Mouse (Mus musculus) heart, embryonic 13.5 days (tissue): Measurements from ENCODE around the gene Tomm5. TPM values are rescaled to one million over a fixed set of nuclear protein-coding genes. Genes with fewer than 3 reads are reported as not detected.
A peak's percentile ranks its signal among the peaks of the same experiment; 100 is the strongest.
"Not testable (repeated sequence)": the region's sequence is repeated elsewhere in the genome, so short reads cannot be mapped to it uniquely, and the experiment has no call there.

ENCODE experiments used
- ATAC-seq: fragments of 200-750 bp; cut with Nextera tagmentation; 2 replicates; pipeline ENCODE4 v1.8.0; 2017; ENCODE audit warnings: moderate TSS enrichment; ENCODE audit not compliant: insufficient number of reproducible peaks, low FRiP score, low TSS enrichment; ENCODE audit errors: extremely low read depth
- H3K27ac ChIP-seq: fragments of 300-500 bp; sonication (generic); replicated peaks from 2 replicates; pipeline ENCODE4 v1.5.1; 2015; ENCODE audit warnings: moderate library complexity, mild to moderate bottlenecking, inconsistent platforms
- H3K27me3 ChIP-seq: fragments of 300-500 bp; sonication (generic); replicated peaks from 2 replicates; pipeline ENCODE4 v1.6.1; 2015; ENCODE audit warnings: mild to moderate bottlenecking, inconsistent platforms
- H3K36me3 ChIP-seq: fragments of 300-500 bp; sonication (generic); 2 replicates; pipeline ENCODE4 v1.6.1; 2015; ENCODE audit warnings: mild to moderate bottlenecking, inconsistent platforms
- H3K4me1 ChIP-seq: fragments of 300-500 bp; sonication (generic); 2 replicates; pipeline ENCODE4 v1.6.1; 2015; ENCODE audit warnings: inconsistent platforms
- H3K4me2 ChIP-seq: fragments of 300-500 bp; sonication (generic); 2 replicates; pipeline ENCODE4 v1.6.1; 2015; ENCODE audit warnings: inconsistent platforms, mild to moderate bottlenecking, moderate library complexity
- H3K4me3 ChIP-seq: fragments of 300-500 bp; sonication (generic); 2 replicates; pipeline ENCODE4 v1.5.1; 2015; ENCODE audit warnings: moderate library complexity, mild to moderate bottlenecking, inconsistent platforms
- H3K9ac ChIP-seq: fragments of 300-500 bp; sonication (generic); 2 replicates; pipeline ENCODE4 v1.6.1; 2015; ENCODE audit warnings: inconsistent platforms, mild to moderate bottlenecking, moderate library complexity
- H3K9me3 ChIP-seq: fragments of 300-500 bp; sonication (generic); 2 replicates; pipeline ENCODE4 v1.6.1; 2016; ENCODE audit warnings: inconsistent platforms
- WGBS: fragments of 180-500 bp; shearing (Covaris S2); methylation state at CpG from one replicate; pipeline ENCODE4 v1.1.7; 2015; ENCODE audit warnings: mixed read lengths; 5-methylcytosine and 5-hydroxymethylcytosine counted together
- polyA plus RNA-seq: library from polyadenylated mRNA; unstranded; fragments of >200 nt; fragmentation: Nextera tagmentation; extraction: Ambion mirVana; gene quantifications from 2 replicates; pipeline ENCODE4 v1.2.1, GENCODE M21; 2015

The Tomm5 gene
- polyA plus RNA-seq, 1 experiment from 2014 or later: 203 TPM

DNA sequence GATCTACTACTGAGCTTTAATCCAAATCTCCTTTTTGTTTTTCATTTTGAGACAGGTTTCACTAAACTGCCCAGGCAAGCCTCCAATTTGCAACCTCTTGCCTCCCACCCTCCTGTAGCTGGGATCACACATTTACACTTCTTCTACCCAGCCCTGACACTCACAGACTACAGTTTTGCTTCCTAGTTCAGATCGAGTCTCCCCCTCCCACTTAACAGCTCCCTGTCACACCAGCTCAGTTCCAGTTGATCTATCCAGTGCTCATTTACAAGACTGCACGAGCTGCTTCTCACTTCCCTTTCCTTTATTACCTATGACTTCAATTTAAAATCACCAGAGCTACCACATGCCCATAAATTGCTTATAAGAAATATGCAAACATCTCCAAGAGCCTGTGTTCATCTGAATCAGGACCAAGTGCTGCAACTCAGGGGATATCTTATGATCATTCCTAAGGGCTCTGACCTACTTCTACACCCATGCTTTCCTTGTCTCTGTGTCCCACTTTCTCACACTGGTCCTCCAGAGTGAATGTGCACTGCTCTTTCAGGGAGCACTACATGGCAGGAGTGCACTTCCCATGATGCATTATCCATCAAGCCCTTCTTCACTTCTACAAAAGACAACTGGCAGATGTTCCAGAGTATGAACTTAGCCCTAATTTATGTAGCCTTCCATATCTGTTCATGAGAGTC lies 41.7 kb downstream of the Tomm5 start:
- no peak overlapping the region for H3K9ac ChIP-seq
- no peak overlapping the region for H3K27ac ChIP-seq
- 32% methylated on average over 2 of the region's 2 CpGs for WGBS
- no peaks in the 10 kb centered on the region for H3K27me3 ChIP-seq
- ATAC-seq: no peak
- no peaks in the 10 kb centered on the region for H3K9me3 ChIP-seq
- peaks cover 14% of the 10 kb centered on the region for H3K36me3 ChIP-seq
- H3K4me1 ChIP-seq: peaks cover 18% of the 10 kb centered on the region
- no peak overlapping the region for H3K4me2 ChIP-seq
- H3K4me3 ChIP-seq: no peak overlapping the region

DNA sequence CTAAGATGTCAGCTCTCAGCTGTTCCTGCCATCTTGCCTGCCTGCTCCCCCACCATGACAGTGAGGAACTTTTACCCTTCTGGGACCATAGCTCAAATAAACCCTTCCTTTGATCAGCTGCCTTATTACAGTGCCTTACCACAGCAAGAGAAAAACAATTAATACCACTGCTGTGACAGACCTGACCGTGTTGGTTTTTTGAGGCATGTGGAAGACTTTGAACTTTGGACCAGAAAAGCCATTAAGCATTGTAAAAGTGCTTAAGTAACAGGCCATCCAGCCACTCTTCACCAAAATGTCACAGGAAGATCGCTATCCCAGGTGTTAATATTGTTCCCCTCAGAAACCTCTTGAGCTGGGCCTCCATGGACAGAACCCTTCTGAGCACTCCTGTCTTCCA lies 43.3 kb downstream of the Tomm5 start:
- 78% methylated on average over 2 of the region's 2 CpGs for WGBS
- H3K27ac ChIP-seq: no peak overlapping the region

GRCm38 (mm10) chr4:45063836-45064235 lies 44.1 kb downstream of the Tomm5 start:
- peaks cover 38% of the 10 kb centered on the region for H3K36me3 ChIP-seq
- H3K27me3 ChIP-seq, H3K27ac ChIP-seq, ATAC-seq, H3K4me2 ChIP-seq, H3K4me1 ChIP-seq, H3K4me3 ChIP-seq, H3K9me3 ChIP-seq, H3K9ac ChIP-seq: not testable (repeated sequence)
- WGBS: 71% methylated on average over 1 of the region's 1 CpGs

More for the DNA sequence above, 43.3 kb downstream of the Tomm5 start:
- Histone ChIP-seq H3K9me3 (no peaks in the 10 kb centered on the region), H3K36me3 (peaks cover 30% of the 10 kb centered on the region), H3K4me1 (peaks cover 10% of the 10 kb centered on the region), H3K27me3 (no peaks in the 10 kb centered on the region), H3K4me2 (no peak overlapping the region), H3K9ac (no peak overlapping the region), H3K4me3 (no peak overlapping the region)
- no peak for ATAC-seq

- Histone ChIP-seq H3K9me3 (no peaks in the 10 kb centered on the region), H3K27me3 (no peaks in the 10 kb centered on the region), H3K27ac (peak overlapping the region; percentile 39; the same call in 1 of the 2 replicates), H3K9ac (no peak overlapping the region; the same call in 1 of the 2 replicates), H3K4me3 (no peak overlapping the region), H3K36me3 (peaks cover 53% of the 10 kb centered on the region), H3K4me1 (peaks cover 12% of the 10 kb centered on the region), H3K4me2 (no peak overlapping the region)
- no peak for ATAC-seq
- WGBS: 62% methylated on average over 8 of the region's 8 CpGs
Observed at GRCm38 (mm10) chr4:45055451-45055850, 52.5 kb downstream of the Tomm5 start.

Other genes starting within 250 kb of the Tomm5 start
- 84.9 and 99.1 TPM in 2 replicates for gene Grhpr, start 126.7 kb downstream of the Tomm5 start, polyA plus RNA-seq
- 14.9 and 15.4 TPM in 2 replicates for gene Zbtb5, start 95.7 kb downstream of the Tomm5 start, polyA plus RNA-seq
- gene Polr1e, start 89.5 kb downstream of the Tomm5 start, polyA plus RNA-seq: 59.8 and 60.3 TPM in 2 replicates
- gene Fbxo10, start 23.5 kb downstream of the Tomm5 start, polyA plus RNA-seq: 15.6 and 16.2 TPM in 2 replicates
- 1.6 and 2.3 TPM in 2 replicates for gene Frmpd1, start 76.8 kb upstream of the Tomm5 start, polyA plus RNA-seq
- 11.1 and 11.4 TPM in 2 replicates for gene Trmt10b, start 189.0 kb upstream of the Tomm5 start, polyA plus RNA-seq
- 7.8 and 8.0 TPM in 2 replicates for gene Dcaf10, start 234.0 kb upstream of the Tomm5 start, polyA plus RNA-seq
- 31.7 and 37.7 TPM in 2 replicates for gene Exosc3, start 234.6 kb upstream of the Tomm5 start, polyA plus RNA-seq